Mouse (Mus musculus): ENCODE results near the gene Ccnd3.

DNA sequence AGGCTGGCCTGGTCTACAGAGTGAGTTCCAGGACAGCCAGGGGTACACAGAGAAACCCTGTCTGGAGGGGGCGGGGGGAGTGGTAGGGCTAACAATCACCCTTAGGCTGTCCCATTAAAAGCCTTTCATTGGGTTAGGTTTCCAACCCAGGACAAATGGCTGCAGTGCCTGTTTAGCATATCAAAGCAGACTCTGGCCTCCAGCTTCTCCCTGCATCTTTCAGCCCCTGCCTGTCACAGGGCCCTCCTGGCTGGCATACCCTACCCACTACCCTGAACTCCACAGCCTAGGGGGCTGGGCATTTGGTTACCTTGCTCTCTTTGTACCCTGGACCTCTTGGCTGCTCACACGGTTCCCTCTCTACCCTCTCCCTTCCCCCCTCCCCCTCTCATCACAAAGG lies 61.3 kb downstream of the Ccnd3 start:
- TF ChIP-seq CTCF (conservative IDR thresholded peaks at IDR 0.05; ENCODE audit: low read length) (no peak), NANOG (IDR thresholded peaks at IDR 0.05; ENCODE audit: borderline replicate concordance, low read length) (no peak)

Data from E14TG2a.4 (cell line).